Comparison of ENCODE assay signal across 8 mouse cellular contexts in genomic region chr17:71182211-71182721, GRCm38 (mm10). TPM values are rescaled to one million over a fixed set of nuclear protein-coding genes. Genes with fewer than 3 reads are reported as not detected.
DNase-seq lines count a peak whose midpoint lies in the region; ATAC-seq and TF ChIP-seq lines count a peak whose summit lies in the region.

TSS of gene Lpin2 (plus strand) at chr17:71182560.

- WGBS in embryonic facial prominence, embryonic 14.5 days: 15% methylated on average over 6 of the region's 6 CpGs
- WGBS in stomach, postnatal 0 days: 16% methylated on average over 6 of the region's 6 CpGs

- H3K27me3 ChIP-seq in embryonic facial prominence, embryonic 14.5 days (replicated peaks; ENCODE audit: control insufficient read depth, insufficient read depth, low read length): no peaks in the 10 kb centered on the region
- no peaks in the 10 kb centered on the region for H3K27me3 ChIP-seq in stomach, postnatal 0 days (ENCODE audit: control insufficient read depth, insufficient read depth, low read length)

- TF ChIP-seq CTCF in stomach, postnatal 0 days (IDR thresholded peaks at IDR 0.05; ENCODE audit: low read depth): no peak

- peak within 1 kb of the TSS; percentile 77 for H3K4me2 ChIP-seq in embryonic facial prominence, embryonic 14.5 days (ENCODE audit: low read depth, low read length)
- H3K4me2 ChIP-seq in stomach, postnatal 0 days (replicated peaks; ENCODE audit: low read depth): peak within 1 kb of the TSS; percentile 75

- intact Hi-C loops in heart, postnatal 36 days (cut with DNase I): loop anchor here (2.0 to 5.0 kb wide), 3 partner anchors 49 to 335 kb away; partner anchors contain the start of genes Myl12a and Myom1

- no peaks in the 10 kb centered on the region for H3K36me3 ChIP-seq in embryonic facial prominence, embryonic 14.5 days (ENCODE audit: control insufficient read depth, insufficient read depth, low read length)
- no peaks in the 10 kb centered on the region for H3K36me3 ChIP-seq in stomach, postnatal 0 days (ENCODE audit: control insufficient read depth, insufficient read depth, low read length)

- ATAC-seq in embryonic facial prominence, embryonic 14.5 days (ENCODE audit: low read depth): no peak
- no peak for ATAC-seq in stomach, postnatal 0 days (ENCODE audit: low FRiP score, low TSS enrichment)

- H3K9ac ChIP-seq in embryonic facial prominence, embryonic 14.5 days (ENCODE audit: low read depth, low read length): peak within 1 kb of the TSS; percentile 97
- peak within 1 kb of the TSS; percentile 93 for H3K9ac ChIP-seq in stomach, postnatal 0 days (ENCODE audit: low read length)

- peaks cover 17% of the 10 kb centered on the region for H3K4me1 ChIP-seq in embryonic facial prominence, embryonic 14.5 days (ENCODE audit: control insufficient read depth, insufficient read depth, low read length)
- H3K4me1 ChIP-seq in stomach, postnatal 0 days (replicated peaks; ENCODE audit: control insufficient read depth, insufficient read depth): no peaks in the 10 kb centered on the region

- no peak for TF ChIP-seq EP300 in stomach, postnatal 0 days (optimal IDR thresholded peaks at IDR 0.05)

- H3K27ac ChIP-seq in embryonic facial prominence, embryonic 14.5 days (replicated peaks; ENCODE audit: low read depth, low read length): peak within 1 kb of the TSS; percentile 92
- H3K27ac ChIP-seq in stomach, postnatal 0 days (replicated peaks): peak within 1 kb of the TSS; percentile 89

- DNase-seq in layer of hippocampus, adult 8-10 months (ENCODE audit: low spot score in 2 of 2): no peak
- DNase-seq in layer of hippocampus, adult 9-10 months (ENCODE audit: low spot score): no peak
- DNase-seq in embryonic facial prominence, embryonic 14.5 days (ENCODE audit: low spot score): peak; percentile 35
- DNase-seq in heart, postnatal 36 days: peak; percentile 39 to 41
- DNase-seq in layer of hippocampus, postnatal 25 days (ENCODE audit: extremely low spot score in 1 of 2, low spot score in 1 of 2): no peak
- peak; percentile 85 for DNase-seq in lung, postnatal 36 days
- DNase-seq in stomach, postnatal 0 days (ENCODE audit: low spot score): no peak
- DNase-seq in urinary bladder, postnatal 4 days (ENCODE audit: low spot score in 2 of 2): no peak

- peak within 1 kb of the TSS; percentile 85 for H3K4me3 ChIP-seq in embryonic facial prominence, embryonic 14.5 days (ENCODE audit: low read depth, low read length)
- H3K4me3 ChIP-seq in stomach, postnatal 0 days (ENCODE audit: low read depth, low read length): peak within 1 kb of the TSS; percentile 88

- H3K9me3 ChIP-seq in embryonic facial prominence, embryonic 14.5 days (ENCODE audit: control insufficient read depth, low read length): no peaks in the 10 kb centered on the region
- no peaks in the 10 kb centered on the region for H3K9me3 ChIP-seq in stomach, postnatal 0 days (ENCODE audit: control insufficient read depth, low read length)

RNA-seq across cellular contexts. Expression of gene Lpin2, which starts in this region (rescaled TPM):
- 100 to 1,000 TPM in 2 of 4 experiments, 10 to 100 TPM in 2; 87.1 to 123 (median 105) TPM for total RNA-seq in layer of hippocampus, adult 8-10 months (2022)
- 32.1 and 35.7 TPM in 2 replicates for polyA plus RNA-seq in embryonic facial prominence, embryonic 14.5 days (2014; fragmentation: Nextera tagmentation; extraction: Ambion mirVana)
- total RNA-seq in heart, postnatal 36 days (2021): 1 to 10 TPM; 7.0 to 7.4 TPM
- total RNA-seq in layer of hippocampus, postnatal 25 days (2021): 10 to 100 TPM; 91.1 to 96.8 TPM
- polyA plus RNA-seq in stomach, postnatal 0 days (2015; fragmentation: Nextera tagmentation; extraction: Ambion mirVana): 21.3 and 22.6 TPM in 2 replicates

Comparison
In these comparisons a context has a peak if more than half of its experiments do, and no peak if none do; other contexts are left out.
1. RNA of gene Lpin2 (total RNA-seq): 87.1 to 123 TPM in layer of hippocampus, adult 8-10 months and 91.1 to 96.8 TPM in layer of hippocampus, postnatal 25 days; 7.0 to 7.4 TPM in heart, postnatal 36 days; every median in the first group is over 10 times any median in the second.
2. DNase-seq: peak in embryonic facial prominence, embryonic 14.5 days (single experiment), heart, postnatal 36 days (2 of 2) and lung, postnatal 36 days (single experiment); none in layer of hippocampus, adult 8-10 months (0 of 2), layer of hippocampus, adult 9-10 months (single experiment), layer of hippocampus, postnatal 25 days (0 of 2), stomach, postnatal 0 days (single experiment) and urinary bladder, postnatal 4 days (0 of 2).